ENCODE assay signal across 10 mouse cellular contexts in genomic region chr2:155242296-155242855, GRCm38 (mm10). TPM values are rescaled to one million over a fixed set of nuclear protein-coding genes. Genes with fewer than 3 reads are reported as not detected.
DNase-seq lines count a peak whose midpoint lies in the region; ATAC-seq and TF ChIP-seq lines count a peak whose summit lies in the region.
"Had no signal": no experiment of that assay in that cellular context is flagged by ENCODE, and none has a peak within 500 bp of the region (broad histone marks: within the 10 kb centered on the region; RNA-seq: fewer than 3 reads in every experiment).

No protein-coding gene starts in this region.

- no peak for TF ChIP-seq EP300 in liver, postnatal 0 days (IDR thresholded peaks at IDR 0.05; ENCODE audit: low read depth)

- peak; percentile 33 for DNase-seq in cerebellum, adult 2 months
- no peak for DNase-seq in cerebellum, adult 9-10 months
- DNase-seq in Muller cell, postnatal 12 days (ENCODE audit: inconsistent ontology term), result peak; percentile 70
- peak; percentile 53 for DNase-seq in gastrocnemius, postnatal 25 days
- peak; percentile 24 for DNase-seq in lung, postnatal 10 days
- no peak for DNase-seq in left cerebral cortex, postnatal 25 days (ENCODE audit: low spot score in 2 of 2)
- DNase-seq in liver, postnatal 0 days, result no peak

- H3K27ac ChIP-seq in cerebellum, adult 2 months (ENCODE audit: insufficient read depth, low read length), result no peak overlapping the region
- H3K27ac ChIP-seq in liver, postnatal 0 days (ENCODE audit: low read depth), result no peak overlapping the region
- H3K27ac ChIP-seq: lung, embryonic 15.5 days had no signal

- no peaks in the 10 kb centered on the region for H3K9me3 ChIP-seq in liver, postnatal 0 days (ENCODE audit: low read length)
- H3K9me3 ChIP-seq: lung, embryonic 15.5 days had no signal

- no peak overlapping the region for H3K4me2 ChIP-seq in liver, postnatal 0 days (ENCODE audit: low read depth, low read length)
- H3K4me2 ChIP-seq: lung, embryonic 15.5 days had no signal

- no peak for TF ChIP-seq POLR2A in cerebellum, adult 2 months (IDR thresholded peaks at IDR 0.05; ENCODE audit: borderline replicate concordance, insufficient read depth, low read length)

- peaks cover 25% of the 10 kb centered on the region for H3K36me3 ChIP-seq in liver, postnatal 0 days (replicated peaks; ENCODE audit: insufficient read depth, low read length)

- no peak overlapping the region for H3K4me3 ChIP-seq in cerebellum, adult 2 months (replicated peaks; ENCODE audit: insufficient read depth, low read depth, low read length)
- no peak overlapping the region for H3K4me3 ChIP-seq in liver, postnatal 0 days (ENCODE audit: low read depth, low read length)
- H3K4me3 ChIP-seq: lung, embryonic 15.5 days had no signal

- TF ChIP-seq CTCF in cerebellum, adult 2 months (IDR thresholded peaks at IDR 0.05; ENCODE audit: borderline replicate concordance, insufficient read depth, low read depth, low read length), result no peak
- no peak for TF ChIP-seq CTCF in liver, postnatal 0 days (IDR thresholded peaks at IDR 0.05; ENCODE audit: low read depth)

- no peaks in the 10 kb centered on the region for H3K27me3 ChIP-seq in cerebellum, adult 2 months (ENCODE audit: control insufficient read depth, insufficient read depth, low read length)
- H3K27me3 ChIP-seq in liver, postnatal 0 days (ENCODE audit: insufficient read depth, low read length), result no peaks in the 10 kb centered on the region
- H3K27me3 ChIP-seq: lung, embryonic 15.5 days had no signal

- no peak for ATAC-seq in inflammation-experienced regulatory T-cells, adult 6 months
- ATAC-seq in liver, postnatal 0 days, result no peak
- ATAC-seq: intestine, embryonic 16.5 days had no signal

- 19% methylated on average over 7 of the region's 7 CpGs for WGBS in cerebellum, adult 2 months
- 79% methylated on average over 7 of the region's 7 CpGs for WGBS in liver, postnatal 0 days (ENCODE audit: insufficient replicate concordance)

- H3K9ac ChIP-seq in liver, postnatal 0 days (replicated peaks), result no peak overlapping the region
- H3K9ac ChIP-seq: lung, embryonic 15.5 days had no signal

- intact Hi-C loops in left cerebral cortex, postnatal 25 days (cut with DNase I), result loop anchor here (10.0 kb wide), 1 partner anchor 278 kb away; no protein-coding TSS in a partner anchor

- peaks cover 30% of the 10 kb centered on the region for H3K4me1 ChIP-seq in cerebellum, adult 2 months (ENCODE audit: control insufficient read depth, insufficient read depth, low read length)
- peaks cover 19% of the 10 kb centered on the region for H3K4me1 ChIP-seq in liver, postnatal 0 days (ENCODE audit: insufficient read depth)

RNA-seq across cellular contexts. Expression of gene Dynlrb1, which starts 6.0 kb away (rescaled TPM):
- 775 and 836 TPM in 2 replicates for polyA plus RNA-seq in cerebellum, adult 2 months (2012; rRNA removed)
- total RNA-seq in gastrocnemius, postnatal 25 days (2021), result 100 to 1,000 TPM in 1 of 2 experiments, 10 to 100 TPM in 1; 94.6 to 115 TPM
- polyA plus RNA-seq in inflammation-experienced regulatory T-cells, adult 6 months (2017; shearing (Covaris generic)), result 100 to 1,000 TPM; 260 to 401 (median 321) TPM
- 100 to 1,000 TPM; 286 to 313 TPM for total RNA-seq in left cerebral cortex, postnatal 25 days (2021)
- polyA plus RNA-seq in liver, postnatal 0 days (2015; fragmentation: Nextera tagmentation; extraction: Ambion mirVana), result 129 and 139 TPM in 2 replicates

RNA-seq across cellular contexts. Expression of gene Map1lc3a, which starts 33.7 kb away (rescaled TPM):
- polyA plus RNA-seq in cerebellum, adult 2 months (2012; rRNA removed), result 407 and 443 TPM in 2 replicates
- 100 to 1,000 TPM; 243 to 291 TPM for total RNA-seq in gastrocnemius, postnatal 25 days (2021)
- 1 to 10 TPM in 2 of 3 experiments, not detected in 1; 1.4 to 2.5 TPM for polyA plus RNA-seq in inflammation-experienced regulatory T-cells, adult 6 months (2017; shearing (Covaris generic))
- total RNA-seq in left cerebral cortex, postnatal 25 days (2021), result 100 to 1,000 TPM; 346 to 373 TPM
- 68.0 and 83.2 TPM in 2 replicates for polyA plus RNA-seq in liver, postnatal 0 days (2015; fragmentation: Nextera tagmentation; extraction: Ambion mirVana)

Comparison
In these comparisons a context has a peak if more than half of its experiments do, and no peak if none do; other contexts are left out.
1. DNase-seq: peak in cerebellum, adult 2 months (2 of 2), Muller cell, postnatal 12 days (single experiment), gastrocnemius, postnatal 25 days (single experiment) and lung, postnatal 10 days (single experiment); none in cerebellum, adult 9-10 months (single experiment), left cerebral cortex, postnatal 25 days (0 of 2) and liver, postnatal 0 days (single experiment).
2. RNA of gene Map1lc3a, which starts 33.7 kb away (polyA plus RNA-seq): 407 to 443 TPM in cerebellum, adult 2 months and 68.0 to 83.2 TPM in liver, postnatal 0 days; 1.4 to 2.5 TPM in inflammation-experienced regulatory T-cells, adult 6 months; every median in the first group is over 10 times any median in the second.